Mouse (Mus musculus): ENCODE measurements around the gene Ubxn6. TPM values are rescaled to one million over a fixed set of nuclear protein-coding genes. Genes with fewer than 3 reads are reported as not detected.
A peak's percentile ranks its signal among the peaks of the same experiment; 100 is the strongest.

The Ubxn6 gene
- total RNA-seq, 2 experiments from 2014 or later: 91.2 to 98.3 TPM

DNA sequence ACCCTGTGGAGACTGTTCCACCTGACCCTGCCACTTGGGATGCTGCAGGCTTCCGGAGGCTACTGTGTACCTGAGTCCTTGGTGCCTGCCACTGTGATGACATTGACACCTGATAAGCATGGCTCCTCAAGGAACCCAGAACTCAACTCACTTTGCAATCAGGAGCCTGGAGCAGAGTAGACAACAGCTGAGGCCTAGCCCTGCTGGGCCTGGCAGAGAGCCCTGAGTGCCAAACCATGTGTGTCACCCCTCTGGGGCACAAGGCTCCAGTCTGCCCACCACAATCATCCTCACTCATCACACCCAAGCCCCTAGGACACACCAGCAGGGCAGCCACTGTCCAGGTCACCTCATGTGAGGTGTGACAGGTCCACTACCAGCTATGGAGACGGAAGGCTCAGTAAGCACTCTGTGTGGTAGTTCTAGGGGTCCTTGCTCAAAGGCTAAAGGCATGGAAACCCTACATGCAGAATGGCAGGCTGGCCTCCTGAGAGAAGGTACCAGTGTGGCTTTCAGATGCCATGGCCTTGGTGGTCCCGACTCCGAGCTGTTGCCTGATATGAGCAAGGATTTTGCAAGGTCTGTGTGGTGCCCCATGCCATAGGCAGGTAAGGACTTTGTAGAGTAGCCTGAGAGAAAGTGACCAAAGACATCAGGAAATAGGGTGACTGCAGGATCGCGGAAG is 54.3 kb downstream of the Ubxn6 start:
- no peak for TF ChIP-seq CTCF (IDR thresholded peaks at IDR 0.05)
- DNase-seq (ENCODE audit: extremely low spot score in 1 of 2, low spot score in 2 of 2): peak in 1 of 2 experiments; percentile 16
- Histone ChIP-seq H3K4me3 (no peak overlapping the region), H3K27ac (peak overlapping the region; percentile 77)
- intact Hi-C loops (cut with DNase I): no loop called here

DNA sequence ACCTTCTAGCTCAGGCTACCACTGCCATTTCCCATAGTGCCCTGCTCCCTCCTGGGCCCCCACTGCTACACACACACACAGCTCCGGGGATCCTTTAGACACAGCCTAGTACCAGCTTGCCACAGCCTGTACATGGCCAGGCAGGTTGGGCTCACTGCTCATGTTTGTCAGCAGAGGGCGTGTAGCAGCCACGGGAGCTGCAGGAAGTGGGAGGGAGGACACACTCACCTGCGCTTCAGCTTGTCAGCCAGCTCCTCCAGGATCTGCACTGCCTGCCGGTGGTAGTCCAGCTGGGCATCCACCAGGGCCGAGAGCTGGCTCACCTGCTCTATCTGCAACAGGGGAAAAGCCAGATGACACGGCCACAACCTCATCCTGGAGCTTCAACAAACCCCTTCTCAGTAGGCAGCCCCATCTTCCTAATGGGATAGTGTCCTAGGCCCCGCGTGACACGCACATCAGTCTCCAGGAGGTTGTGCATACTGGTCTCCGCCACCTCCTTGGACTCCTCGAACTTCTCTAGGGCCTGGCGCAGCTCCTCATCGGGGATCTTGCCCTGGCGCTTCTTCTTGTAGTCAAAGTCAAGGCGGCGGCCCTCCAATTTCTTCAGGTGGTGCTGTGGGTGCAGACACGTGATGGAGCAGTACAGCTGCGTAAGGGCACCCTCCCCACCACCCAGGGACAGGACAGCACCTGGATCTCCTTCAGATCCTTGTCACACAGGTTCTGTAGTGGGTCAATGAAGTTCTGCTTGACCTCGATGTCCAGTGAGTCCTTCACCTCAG is 56.3 kb downstream of the Ubxn6 start:
- intact Hi-C loops (cut with DNase I): no loop called here
- Histone ChIP-seq H3K27ac (peak overlapping the region; percentile 47; the same call in 1 of the 2 replicates), H3K4me3 (no peak overlapping the region)
- peak; percentile 60 for TF ChIP-seq CTCF (IDR thresholded peaks at IDR 0.05)
- peak; percentile 69 to 74 for DNase-seq (ENCODE audit: extremely low spot score in 1 of 2, low spot score in 2 of 2)

DNA sequence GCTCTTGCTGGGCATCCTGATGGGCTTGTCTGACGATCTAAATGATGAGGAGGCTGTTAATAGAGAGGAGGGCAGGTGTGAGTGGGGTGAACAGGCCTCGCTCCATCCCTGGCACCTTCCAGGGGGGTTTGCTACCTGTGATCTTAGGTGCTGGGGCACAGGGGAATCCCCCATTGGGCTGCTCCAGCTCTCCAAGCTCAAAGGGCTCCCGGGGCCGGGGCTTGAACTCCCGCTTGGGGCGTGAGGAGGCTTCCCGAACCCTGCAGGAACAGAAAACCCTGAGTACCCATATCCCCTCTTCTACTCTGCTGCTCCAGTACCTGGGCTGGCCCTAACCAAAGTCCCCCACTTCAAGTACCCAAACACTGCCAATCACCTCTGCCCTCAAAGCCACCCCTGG is 57.0 kb downstream of the Ubxn6 start:
- no peak for DNase-seq (ENCODE audit: extremely low spot score in 1 of 2, low spot score in 2 of 2)
- intact Hi-C loops (cut with DNase I): no loop called here
- Histone ChIP-seq H3K4me3 (no peak overlapping the region), H3K27ac (0 out of 2 replicates have a peak overlapping the region, but pooled peaks have one; percentile 47)
- TF ChIP-seq CTCF (IDR thresholded peaks at IDR 0.05): no peak

Other genes with a start within 250 kb of the Ubxn6 start
- 1 to 10 TPM; 5.1 to 6.7 TPM for gene Zfp119a, start 196.1 kb downstream of the Ubxn6 start, total RNA-seq (2021)
- gene Zfp959, start 182.9 kb downstream of the Ubxn6 start, total RNA-seq (2021): 1 to 10 TPM; 6.2 to 6.6 TPM
- 1 to 10 TPM; 2.3 to 4.1 TPM for gene Zfp119b, start 125.5 kb downstream of the Ubxn6 start, total RNA-seq (2021)
- 1 to 10 TPM; 1.2 to 1.4 TPM for gene Ebi3, start 122.4 kb downstream of the Ubxn6 start, total RNA-seq (2021)
- 10 to 100 TPM; 16.4 to 17.4 TPM for gene Yju2, start 115.9 kb downstream of the Ubxn6 start, total RNA-seq (2021)
- 10 to 100 TPM; 36.7 to 40.1 TPM for gene Shd, start 104.6 kb downstream of the Ubxn6 start, total RNA-seq (2021)
- 10 to 100 TPM; 88.7 to 90.6 TPM for gene Fsd1, start 88.5 kb downstream of the Ubxn6 start, total RNA-seq (2021)
- 1 to 10 TPM; 2.5 to 3.1 TPM for gene Stap2, start 69.4 kb downstream of the Ubxn6 start, total RNA-seq (2021)
- 10 to 100 TPM; 90.8 to 91.2 TPM for gene Mpnd, start 69.3 kb downstream of the Ubxn6 start, total RNA-seq (2021)
- 10 to 100 TPM; 38.9 to 43.2 TPM for gene Sh3gl1, start 38.4 kb downstream of the Ubxn6 start, total RNA-seq (2021)
- 1 to 10 TPM; 1.6 to 2.0 TPM for gene Chaf1a, start 34.6 kb downstream of the Ubxn6 start, total RNA-seq (2021)
- gene Hdgfl2, start 4.6 kb upstream of the Ubxn6 start, total RNA-seq (2021): 100 to 1,000 TPM; 102 to 109 TPM
- 1 to 10 TPM; 5.0 to 7.4 TPM for gene Plin4, start 34.8 kb upstream of the Ubxn6 start, total RNA-seq (2021)
- gene Plin5, start 42.6 kb upstream of the Ubxn6 start, total RNA-seq (2021): under 1 TPM; 0.38 to 0.68 TPM
- gene Lrg1, start 47.0 kb upstream of the Ubxn6 start, total RNA-seq (2021): 1 to 10 TPM; 4.2 to 6.1 TPM
- gene Sema6b, start 65.3 kb upstream of the Ubxn6 start, total RNA-seq (2021): 100 to 1,000 TPM; 117 to 125 TPM
- gene Tnfaip8l1, start 87.4 kb upstream of the Ubxn6 start, total RNA-seq (2021): 1 to 10 TPM; 7.5 to 8.7 TPM
- gene Mydgf, start 108.9 kb upstream of the Ubxn6 start, total RNA-seq (2021): 10 to 100 TPM; 39.5 to 41.2 TPM
- 10 to 100 TPM; 70.7 to 74.1 TPM for gene Dpp9, start 143.9 kb upstream of the Ubxn6 start, total RNA-seq (2021)
- gene Fem1a, start 181.8 kb upstream of the Ubxn6 start, total RNA-seq (2021): 10 to 100 TPM; 31.8 to 34.6 TPM
- gene Ticam1, start 201.8 kb upstream of the Ubxn6 start, total RNA-seq (2021): 1 to 10 TPM; 6.9 to 7.2 TPM
- 10 to 100 TPM in 1 of 2 experiments, 1 to 10 TPM in 1; 7.7 to 11.4 TPM for gene Plin3, start 217.8 kb upstream of the Ubxn6 start, total RNA-seq (2021)
- gene Arrdc5, start 225.3 kb upstream of the Ubxn6 start, total RNA-seq (2021): not detected
- under 1 TPM; 0.70 to 0.91 TPM for gene Uhrf1, start 228.3 kb upstream of the Ubxn6 start, total RNA-seq (2021)